Mouse (Mus musculus) cerebellum, adult 2 months (tissue): Measurements from ENCODE around the gene Gm7694. TPM values are rescaled to one million over a fixed set of nuclear protein-coding genes. Genes with fewer than 3 reads are reported as not detected.
A peak's percentile ranks its signal among the peaks of the same experiment; 100 is the strongest.

ENCODE experiments used
- DNase-seq, 2 experiments: peaks; one replicate each; pipeline ENCODE4 v3.0.0; 2021
- H3K27ac ChIP-seq: fragments of 200-500 bp; 2 replicates; pipeline ENCODE4 v1.5.1; 2012; ENCODE audit warnings: low read length, control low read depth, inconsistent platforms; ENCODE audit not compliant: insufficient read depth
- H3K27me3 ChIP-seq: fragments of 200-500 bp; 2 replicates; pipeline ENCODE4 v1.6.1; 2012; ENCODE audit warnings: inconsistent platforms, mild to moderate bottlenecking, low read length, moderate library complexity; ENCODE audit not compliant: control insufficient read depth, insufficient read depth
- H3K4me1 ChIP-seq: fragments of 200-500 bp; 2 replicates; pipeline ENCODE4 v1.6.1; 2011; ENCODE audit warnings: low read length; ENCODE audit not compliant: control insufficient read depth, insufficient read depth
- H3K4me3 ChIP-seq: fragments of 200-500 bp; replicated peaks from 2 replicates; pipeline ENCODE3; 2011; ENCODE audit warnings: mild to moderate bottlenecking, low read depth, low read length, control low read depth; ENCODE audit not compliant: insufficient read depth
- CTCF ChIP-seq: fragments of 200-500 bp; IDR thresholded peaks from 2 replicates; pipeline ENCODE4 v1.5.1; 2011; ENCODE audit warnings: low read depth, mild to moderate bottlenecking, control low read depth, low read length, moderate library complexity, borderline replicate concordance; ENCODE audit not compliant: insufficient read depth
- POLR2A ChIP-seq: fragments of 200-500 bp; IDR thresholded peaks from 2 replicates; pipeline ENCODE4 v1.6.1; 2011; ENCODE audit warnings: low read length, control low read depth, borderline replicate concordance; ENCODE audit not compliant: insufficient read depth
- WGBS: fragments of 180-500 bp; shearing (Covaris S2); methylation state at CpG from one replicate; pipeline ENCODE4 v1.1.7; 2018; 5-methylcytosine and 5-hydroxymethylcytosine counted together
- polyA plus RNA-seq: library from polyadenylated mRNA; depleted of rRNA; stranded (reverse); fragments of >200 nt; gene quantifications from 2 replicates; pipeline ENCODE4 v1.2.3, GENCODE M21; 2012

Gm7694 gene
- polyA plus RNA-seq, 1 experiment, result 5.3 TPM

DNA sequence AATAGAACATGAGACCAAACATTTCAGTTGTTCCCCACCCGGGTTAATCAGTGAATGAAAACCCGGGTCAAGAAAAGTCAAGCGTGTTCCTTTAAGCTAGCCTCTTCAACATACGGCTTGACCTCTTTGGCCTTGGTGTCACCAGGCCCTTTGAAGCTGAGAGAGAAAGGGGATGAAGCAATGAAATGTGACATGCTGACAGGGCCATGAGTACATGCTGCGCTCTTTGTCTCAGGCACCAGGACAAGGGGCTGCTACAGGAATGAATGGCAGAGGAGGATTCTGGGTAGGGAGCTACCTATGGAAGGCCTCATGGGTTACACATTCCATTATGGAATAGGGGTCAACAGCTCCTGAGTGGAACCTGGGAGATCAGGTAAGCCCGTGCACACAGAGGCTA is 3.0 kb downstream of the Gm7694 start:
- no peak for DNase-seq
- TF ChIP-seq CTCF, result no peak
- no peak for TF ChIP-seq POLR2A
- Histone ChIP-seq H3K4me1 (no peaks in the 10 kb centered on the region), H3K4me3 (no peak overlapping the region), H3K27ac (no peak overlapping the region), H3K27me3 (no peaks in the 10 kb centered on the region)
- WGBS, result 65% methylated on average over 6 of the region's 6 CpGs

DNA sequence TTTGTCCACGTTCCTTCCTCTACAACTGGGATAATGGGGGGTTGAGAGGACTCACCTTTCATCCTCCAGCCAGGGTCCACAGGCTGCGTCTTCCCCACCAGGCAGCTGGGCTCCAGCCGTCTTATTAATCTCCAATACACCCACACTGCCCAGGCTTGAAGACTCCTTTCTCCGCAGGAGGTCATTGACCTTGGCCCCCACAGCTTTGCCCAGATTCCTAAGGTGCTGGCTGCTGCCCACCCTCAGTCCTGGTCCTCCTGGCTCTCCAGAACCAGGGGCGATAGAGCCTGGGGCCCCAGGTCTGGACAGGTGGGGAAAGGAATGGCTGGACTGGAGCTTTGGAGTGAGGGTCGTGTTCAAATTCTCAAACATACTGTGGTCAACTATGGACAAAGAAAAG is 3.7 kb downstream of the Gm7694 start:
- WGBS, result 74% methylated on average over 6 of the region's 6 CpGs
- H3K4me3 ChIP-seq, result no peak overlapping the region
- no peaks in the 10 kb centered on the region for H3K27me3 ChIP-seq
- H3K27ac ChIP-seq, result no peak overlapping the region
- H3K4me1 ChIP-seq, result no peaks in the 10 kb centered on the region
- no peak for DNase-seq
- TF ChIP-seq CTCF, result no peak

DNA sequence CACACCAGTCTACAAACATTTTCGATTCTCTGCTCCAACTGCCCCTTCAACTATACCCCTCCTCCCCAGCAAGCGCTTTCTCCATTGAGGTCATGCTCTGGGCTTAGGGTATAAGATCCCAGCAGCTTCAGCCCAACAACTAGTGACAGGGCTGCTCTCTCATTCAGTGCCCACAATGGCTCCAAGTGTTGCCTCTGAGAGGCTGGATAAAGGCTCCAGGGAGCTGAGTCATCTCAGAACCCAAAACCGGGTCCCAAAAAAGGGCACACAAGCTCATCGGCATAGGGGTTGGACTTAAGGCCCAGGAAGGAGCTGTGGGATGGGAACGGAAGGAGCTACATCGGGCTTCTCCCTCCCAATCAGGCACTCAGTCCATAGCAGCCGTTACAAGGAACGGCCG is 4.4 kb downstream of the Gm7694 start:
- 94% methylated on average over 9 of the region's 9 CpGs for WGBS
- H3K27ac ChIP-seq, result no peak overlapping the region
- no peak for DNase-seq
- H3K27me3 ChIP-seq, result no peaks in the 10 kb centered on the region
- no peaks in the 10 kb centered on the region for H3K4me1 ChIP-seq
- no peak overlapping the region for H3K4me3 ChIP-seq
- TF ChIP-seq POLR2A, result no peak
- no peak for TF ChIP-seq CTCF

DNA sequence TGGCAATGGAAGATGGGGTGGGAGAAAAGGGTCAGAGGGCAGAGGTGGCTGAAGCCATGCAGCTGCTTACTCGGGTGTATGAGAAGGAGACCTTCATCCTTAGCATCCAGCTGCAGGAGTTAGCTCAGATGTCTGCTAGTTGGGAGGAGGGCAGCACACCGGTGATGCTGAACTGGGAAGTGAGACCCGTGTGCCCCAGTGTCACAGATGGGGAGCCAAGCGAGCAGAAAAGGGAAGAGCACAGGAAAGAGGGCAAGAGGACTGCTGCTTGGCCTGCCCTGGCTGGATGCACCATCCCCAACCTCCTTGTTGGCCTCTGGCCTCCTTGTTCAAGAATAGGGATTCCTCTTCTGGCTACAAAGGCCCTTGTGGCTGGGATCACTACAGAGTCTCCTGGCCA is 6.6 kb downstream of the Gm7694 start:
- TF ChIP-seq POLR2A (no peak), CTCF (no peak)
- no peak overlapping the region for H3K4me3 ChIP-seq
- no peak for DNase-seq
- 76% methylated on average over 4 of the region's 4 CpGs for WGBS
- H3K27ac ChIP-seq, result no peak overlapping the region
- no peaks in the 10 kb centered on the region for H3K27me3 ChIP-seq
- H3K4me1 ChIP-seq, result no peaks in the 10 kb centered on the region

- WGBS, result 44% methylated on average over 15 of the region's 15 CpGs
- Histone ChIP-seq H3K4me3 (no peak overlapping the region), H3K4me1 (no peaks in the 10 kb centered on the region), H3K27ac (no peak overlapping the region), H3K27me3 (no peaks in the 10 kb centered on the region)
- TF ChIP-seq POLR2A (no peak), CTCF (no peak)
- no peak for DNase-seq
Measured at GRCm38 (mm10) chr1:170294786-170295570, 11.2 kb downstream of the Gm7694 start.

GRCm38 (mm10) chr1:170293257-170293656 is 12.9 kb downstream of the Gm7694 start:
- no peak for TF ChIP-seq POLR2A
- TF ChIP-seq CTCF, result no peak
- H3K27ac ChIP-seq, result no peak overlapping the region
- H3K4me1 ChIP-seq, result no peaks in the 10 kb centered on the region
- no peak overlapping the region for H3K4me3 ChIP-seq
- 87% methylated on average over 5 of the region's 5 CpGs for whole genome bisulfite sequencing
- H3K27me3 ChIP-seq, result no peaks in the 10 kb centered on the region
- no peak for DNase-seq

DNA sequence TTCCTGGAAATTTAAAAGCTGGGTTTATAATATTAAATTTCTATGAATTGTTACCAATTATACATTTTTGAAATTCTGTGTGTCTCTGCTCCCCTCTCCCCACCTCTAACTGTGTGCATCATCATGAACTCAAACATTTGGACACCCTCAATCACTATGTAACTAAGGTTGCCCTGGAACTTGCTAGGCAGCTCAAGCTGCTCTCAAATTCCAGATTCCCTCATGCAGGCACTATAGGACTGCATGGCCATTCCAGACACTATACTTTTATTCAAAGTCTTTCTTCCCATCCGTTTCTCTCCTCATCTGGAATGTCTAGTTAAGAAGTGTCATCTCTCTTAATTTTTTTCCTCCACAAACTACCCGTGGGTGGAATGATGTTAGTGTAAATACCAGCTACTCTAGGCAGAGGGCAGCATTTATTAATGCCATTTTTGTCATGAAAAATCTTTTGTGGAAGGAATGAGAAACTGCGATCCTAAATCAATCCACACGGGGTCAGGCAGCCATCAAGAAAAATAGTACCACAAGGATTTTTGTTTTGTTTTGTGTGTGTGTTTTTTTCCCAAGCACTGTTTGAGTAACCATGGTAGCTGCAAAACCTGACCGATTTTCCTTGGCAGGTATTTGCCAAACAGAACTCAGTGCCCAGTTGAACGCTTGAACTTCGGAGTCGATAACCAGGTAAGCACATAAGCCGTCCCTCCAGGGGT is 13.7 kb downstream of the Gm7694 start:
- no peak overlapping the region for H3K27ac ChIP-seq
- H3K4me3 ChIP-seq, result no peak overlapping the region
- H3K4me1 ChIP-seq, result no peaks in the 10 kb centered on the region
- peak; percentile 36 to 63 for DNase-seq
- H3K27me3 ChIP-seq, result no peaks in the 10 kb centered on the region
- 5% methylated on average over 9 of the region's 9 CpGs for WGBS
- TF ChIP-seq POLR2A (no peak), CTCF (peak; percentile 45; the same call in 1 of the 2 replicates)
